Mouse (Mus musculus): Measurements from ENCODE around the gene Krtap31-1.
"Not testable (repeated sequence)": the region's sequence is repeated elsewhere in the genome, so short reads cannot be mapped to it uniquely, and the experiment has no call there.

GRCm38 (mm10) chr11:99878887-99879286 is 28.8 kb upstream of the Krtap31-1 start, which contains the start of gene Gm11567:
- not testable (repeated sequence) for TF ChIP-seq CTCF (IDR thresholded peaks at IDR 0.05; ENCODE audit: control insufficient read depth, insufficient read depth, insufficient replicate concordance, low read depth, low read length); POLR2A (IDR thresholded peaks at IDR 0.05; ENCODE audit: control insufficient read depth, low read depth, low read length)
